Mouse (Mus musculus) CH12F3 (cell line): Measurements from ENCODE around the gene Dpf1.

Experiments used
- in situ Hi-C: fragments of 300-500 bp; cut with MboI; formaldehyde crosslinking; loops from 2 replicates; pipeline ENCODE4 v1.14.3; 2020; ENCODE audit warnings: low sequenced_read_pairs

The Dpf1 gene

DNA sequence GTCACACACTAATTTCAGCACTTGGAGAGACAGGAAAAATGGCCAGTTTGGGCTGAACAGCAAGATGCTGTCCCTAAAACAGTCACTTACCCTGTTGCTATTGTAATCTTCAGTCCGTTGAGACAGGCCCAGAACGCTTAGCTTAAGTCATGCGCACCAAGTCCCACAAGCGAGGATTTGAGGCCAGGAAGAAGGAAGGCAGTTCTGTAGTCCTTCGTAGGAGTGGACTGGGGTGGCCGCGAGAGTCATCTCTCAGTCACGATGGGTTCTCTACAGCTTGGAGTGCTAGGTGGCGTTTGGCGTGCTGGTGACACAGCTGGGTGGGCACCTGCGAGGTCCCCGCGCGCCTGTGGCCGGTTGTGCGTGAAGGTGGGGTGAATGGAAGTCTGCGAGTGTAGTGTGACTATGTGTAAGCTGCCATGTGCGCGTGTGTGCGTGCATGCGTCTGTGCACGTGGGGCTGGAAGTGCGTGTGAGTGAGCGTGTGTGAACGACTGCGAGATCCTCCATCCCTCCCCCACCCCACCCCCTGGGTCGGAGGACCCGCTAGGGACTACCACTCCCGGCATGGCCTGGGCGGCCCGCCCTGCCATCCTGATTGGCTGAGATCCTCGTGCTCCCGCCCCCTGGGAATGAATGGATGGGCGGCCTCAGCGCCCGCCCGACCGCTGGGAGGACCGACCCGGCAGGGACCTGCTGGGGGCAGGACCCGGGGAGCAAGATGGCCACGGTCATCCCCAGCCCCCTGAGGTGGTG lies 3.8 kb downstream of the Dpf1 start:
- in situ Hi-C loops, result no loop called here

- in situ Hi-C loops, result no loop called here
Measured at GRCm38 (mm10) chr7:29309221-29309721, 5.5 kb downstream of the Dpf1 start.

DNA sequence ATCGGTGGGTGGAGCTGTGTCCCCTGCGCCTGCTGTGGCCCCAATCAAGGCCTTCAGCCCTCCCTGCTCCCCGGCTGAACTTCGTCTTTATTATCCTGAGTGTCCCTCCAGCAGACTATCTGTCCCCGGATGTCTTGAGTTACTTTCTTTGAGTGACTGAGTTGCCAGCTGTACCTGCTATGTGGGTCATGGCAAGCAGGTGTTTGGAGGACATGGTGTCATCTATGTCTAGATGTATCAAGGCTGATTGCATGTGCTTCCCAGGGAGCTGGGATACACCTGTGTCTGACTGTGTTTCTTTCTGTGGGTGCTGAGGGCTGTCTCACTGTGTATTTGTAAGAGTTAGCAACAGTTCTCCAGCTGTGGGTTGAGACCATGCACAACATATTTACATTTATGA lies 6.0 kb downstream of the Dpf1 start:
- in situ Hi-C loops, result no loop called here

DNA sequence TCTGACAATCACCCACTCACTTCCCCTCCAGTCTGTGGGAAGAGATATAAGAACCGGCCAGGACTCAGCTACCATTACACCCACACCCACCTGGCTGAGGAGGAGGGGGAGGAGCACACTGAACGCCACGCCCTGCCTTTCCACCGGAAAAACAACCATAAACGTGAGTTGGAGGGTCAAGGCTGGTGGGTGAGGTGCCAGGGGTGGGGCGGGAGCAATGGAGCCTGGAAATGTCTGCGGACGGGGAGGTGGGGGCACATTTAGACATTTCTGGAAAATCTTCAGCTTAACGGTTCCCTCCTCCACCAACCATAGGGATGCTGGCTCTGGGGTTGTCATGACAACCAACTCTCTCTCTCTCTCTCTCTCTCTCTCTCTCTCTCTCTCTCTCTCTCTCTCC lies 9.3 kb downstream of the Dpf1 start:
- in situ Hi-C loops, result no loop called here

GRCm38 (mm10) chr7:29313572-29314261 lies 10.0 kb downstream of the Dpf1 start:
- in situ Hi-C loops, result no loop called here

GRCm38 (mm10) chr7:29314844-29315628 lies 11.3 kb downstream of the Dpf1 start:
- in situ Hi-C loops, result no loop called here

DNA sequence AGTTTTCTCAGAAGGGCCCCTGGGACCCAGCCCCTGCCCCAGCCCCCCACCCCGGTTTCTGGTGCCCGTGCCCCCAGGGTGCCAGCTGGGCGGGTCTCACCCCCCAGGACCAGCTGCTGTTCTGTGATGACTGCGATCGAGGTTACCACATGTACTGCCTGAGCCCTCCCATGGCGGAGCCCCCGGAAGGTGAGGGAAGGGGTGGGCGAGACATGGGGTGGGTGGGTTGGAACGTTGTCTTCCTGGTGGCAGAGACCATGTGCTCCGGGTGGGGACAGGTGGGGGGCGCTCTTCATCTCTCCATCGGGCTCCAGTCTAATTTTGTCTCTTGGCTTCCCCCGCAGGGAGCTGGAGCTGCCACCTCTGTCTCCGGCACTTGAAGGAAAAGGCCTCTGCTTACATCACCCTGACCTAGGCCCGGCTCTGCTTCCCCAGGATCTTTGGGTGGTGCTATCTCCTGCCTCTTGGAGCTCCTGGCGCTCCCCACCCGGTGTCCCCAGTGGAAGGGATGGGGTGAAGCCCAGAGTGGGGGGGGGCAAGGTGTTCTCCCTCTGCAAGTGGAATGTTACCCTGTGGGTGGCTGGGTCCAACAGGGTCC lies 12.5 kb downstream of the Dpf1 start:
- in situ Hi-C loops, result no loop called here

GRCm38 (mm10) chr7:29316976-29317375 lies 13.2 kb downstream of the Dpf1 start:
- in situ Hi-C loops, result no loop called here

DNA sequence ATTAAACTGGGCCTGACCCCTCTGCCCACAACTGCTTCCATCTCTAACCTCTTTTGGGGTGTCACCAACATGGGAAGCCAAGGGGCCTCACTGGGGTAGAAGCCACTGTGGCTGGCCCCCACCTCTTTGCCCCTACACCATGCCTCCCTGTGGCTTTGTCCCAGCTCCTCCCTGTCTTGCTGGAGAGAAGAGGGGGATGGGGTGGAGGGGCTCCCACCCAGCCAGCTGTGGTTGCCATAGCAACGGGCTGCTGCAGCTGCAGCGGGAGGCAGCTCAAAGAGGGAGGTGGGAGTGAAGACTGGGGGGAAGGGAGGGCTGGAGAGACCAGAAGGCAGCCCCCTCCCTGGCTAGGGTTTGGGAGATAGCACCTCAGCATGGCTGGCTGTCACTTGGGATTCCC lies 13.8 kb downstream of the Dpf1 start:
- in situ Hi-C loops, result no loop called here

DNA sequence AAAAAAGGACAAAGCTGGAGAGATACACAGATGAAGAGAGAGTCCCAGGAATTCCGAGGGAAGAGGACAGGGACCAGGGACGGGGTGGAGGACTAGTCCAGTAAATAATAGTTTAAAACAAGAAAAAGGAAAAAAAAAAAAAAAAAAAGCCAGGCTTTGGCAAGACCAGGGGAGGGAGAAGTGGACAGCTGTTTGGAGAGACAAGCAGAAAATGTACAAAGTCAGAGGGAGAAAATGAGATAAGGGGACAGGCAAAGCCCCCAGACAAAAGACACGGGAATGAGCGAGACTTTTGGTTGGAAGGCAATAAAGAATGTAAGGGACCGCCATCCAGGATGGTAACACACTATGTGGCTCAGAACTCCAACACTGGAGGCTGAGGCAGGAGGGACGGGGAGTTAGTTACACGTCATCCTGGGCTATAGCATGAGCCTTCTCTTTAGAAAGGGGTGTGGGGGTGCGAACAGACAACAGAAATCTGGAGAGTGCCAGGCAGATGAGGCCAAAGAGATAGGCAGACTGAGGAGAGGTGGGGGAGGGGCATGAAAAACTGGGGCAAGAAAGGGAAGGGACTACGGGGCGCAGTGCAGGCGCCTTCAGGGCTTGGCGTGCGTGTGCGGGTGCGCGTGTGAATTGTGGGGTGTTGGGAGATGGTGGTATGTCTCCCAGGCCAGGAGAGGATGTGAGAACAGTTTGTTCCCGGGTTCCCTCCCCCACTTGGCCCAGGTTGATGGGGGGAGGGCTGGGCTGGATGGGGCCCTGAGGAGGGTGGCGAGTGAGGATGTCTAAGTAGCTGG lies 14.6 kb downstream of the Dpf1 start:
- in situ Hi-C loops, result no loop called here

DNA sequence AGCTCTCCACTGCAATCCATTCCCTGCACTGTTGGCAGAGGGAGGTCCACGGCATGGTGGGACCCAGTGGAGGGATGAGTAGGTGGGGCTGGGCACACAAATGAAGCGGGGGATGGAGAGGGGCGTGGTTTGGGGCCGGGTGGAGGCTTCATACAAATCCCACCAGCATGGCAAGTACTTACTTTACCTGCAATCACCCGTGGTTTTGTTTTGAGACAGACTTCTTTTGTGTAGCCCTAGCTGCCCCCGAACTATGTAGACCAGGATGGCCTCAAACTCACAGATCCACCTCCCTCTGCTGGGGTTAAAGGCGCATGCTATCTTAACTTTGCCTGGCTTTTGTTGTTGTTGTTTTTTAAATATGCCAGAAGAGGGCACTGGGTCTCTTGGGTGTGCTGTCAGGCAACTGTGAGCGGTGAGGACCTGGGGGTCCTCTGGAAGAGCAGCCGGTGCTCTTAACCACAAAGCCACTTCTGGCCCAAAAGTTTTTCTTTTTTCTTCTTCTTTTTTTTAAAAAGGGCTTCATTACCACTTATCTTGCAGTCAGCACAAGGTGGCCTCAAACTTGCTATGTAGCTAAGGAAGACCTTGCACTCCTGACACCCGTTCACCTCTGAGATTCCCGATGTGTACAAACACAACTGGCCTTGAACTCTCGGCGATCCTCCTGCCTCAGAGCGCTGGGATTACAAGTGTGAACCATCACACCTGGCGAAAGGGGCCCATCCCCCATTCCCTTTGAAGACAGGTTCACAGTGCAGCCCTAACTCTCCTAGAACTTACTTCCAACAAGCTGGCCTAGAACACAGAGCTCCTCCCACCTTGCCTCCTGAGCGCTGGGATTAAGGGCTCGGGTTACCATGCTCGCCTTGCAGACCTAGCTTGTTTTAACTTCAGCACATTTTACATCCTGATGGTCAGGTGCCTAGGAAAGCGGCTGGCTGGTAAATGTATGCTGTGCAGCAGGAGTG lies 15.9 kb downstream of the Dpf1 start:
- in situ Hi-C loops, result no loop called here

- in situ Hi-C loops, result no loop called here
Measured at GRCm38 (mm10) chr7:29327087-29327486, 23.3 kb downstream of the Dpf1 start.

- in situ Hi-C loops, result no loop called here
Measured at GRCm38 (mm10) chr7:29328984-29329383, 25.2 kb downstream of the Dpf1 start.

DNA sequence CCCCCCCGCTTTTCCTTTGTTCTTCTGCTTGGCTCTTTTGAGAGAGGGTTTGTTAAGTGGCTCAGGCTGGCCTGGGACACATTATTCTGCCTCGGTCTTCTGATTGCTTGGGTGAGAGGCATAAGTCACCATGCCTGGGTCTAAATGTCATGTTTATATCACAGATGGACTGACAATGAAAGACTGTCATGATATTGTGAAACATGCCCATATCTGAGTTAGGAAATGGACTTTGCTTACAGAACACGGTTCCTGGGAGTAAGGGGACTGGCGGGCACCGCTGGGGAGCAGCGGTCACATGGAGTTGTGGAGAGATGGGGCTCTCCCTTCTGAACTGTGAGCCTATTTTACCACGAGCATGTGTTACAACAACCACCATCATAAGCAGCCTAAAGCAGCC lies 30.4 kb downstream of the Dpf1 start:
- in situ Hi-C loops, result no loop called here

GRCm38 (mm10) chr7:29335276-29335675 lies 31.5 kb downstream of the Dpf1 start:
- in situ Hi-C loops, result no loop called here

- in situ Hi-C loops, result no loop called here
Measured at GRCm38 (mm10) chr7:29335841-29336671, 32.3 kb downstream of the Dpf1 start.

DNA sequence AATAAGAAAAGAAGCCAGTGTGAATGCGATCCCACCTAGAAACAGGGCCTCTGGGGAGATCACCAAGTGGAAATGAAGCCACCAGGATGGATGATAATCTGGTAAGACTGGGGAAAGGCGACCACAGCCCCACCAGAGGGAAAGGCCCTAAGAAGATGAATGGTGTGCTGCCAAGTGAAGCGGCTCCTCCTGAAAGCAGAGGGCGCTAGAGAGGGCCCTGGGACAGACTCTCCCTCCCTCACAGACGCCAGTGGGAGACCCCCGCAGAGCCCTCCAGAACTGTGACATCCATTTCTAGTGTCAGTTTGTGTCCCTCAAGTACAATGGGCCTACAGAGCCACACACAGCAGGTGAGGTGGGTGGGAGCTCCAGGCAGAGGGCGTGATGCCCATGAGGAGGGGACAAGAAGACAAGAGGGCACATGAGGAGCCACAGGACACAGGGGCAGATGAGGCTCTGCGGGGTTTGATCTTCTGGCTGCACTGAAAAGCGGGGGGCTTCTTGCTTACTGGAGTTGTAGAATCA lies 33.1 kb downstream of the Dpf1 start:
- in situ Hi-C loops, result no loop called here

- in situ Hi-C loops, result no loop called here
Measured at GRCm38 (mm10) chr7:29337766-29338165, 34.0 kb downstream of the Dpf1 start.
